Mouse (Mus musculus): ENCODE results near the gene Ikbkg. TPM values are rescaled to one million over a fixed set of nuclear protein-coding genes. Genes with fewer than 3 reads are reported as not detected.

Gene Ikbkg
- polyA plus RNA-seq (2015; fragmentation: Nextera tagmentation; extraction: Ambion mirVana), result 9.5 and 9.7 TPM in 2 replicates

DNA sequence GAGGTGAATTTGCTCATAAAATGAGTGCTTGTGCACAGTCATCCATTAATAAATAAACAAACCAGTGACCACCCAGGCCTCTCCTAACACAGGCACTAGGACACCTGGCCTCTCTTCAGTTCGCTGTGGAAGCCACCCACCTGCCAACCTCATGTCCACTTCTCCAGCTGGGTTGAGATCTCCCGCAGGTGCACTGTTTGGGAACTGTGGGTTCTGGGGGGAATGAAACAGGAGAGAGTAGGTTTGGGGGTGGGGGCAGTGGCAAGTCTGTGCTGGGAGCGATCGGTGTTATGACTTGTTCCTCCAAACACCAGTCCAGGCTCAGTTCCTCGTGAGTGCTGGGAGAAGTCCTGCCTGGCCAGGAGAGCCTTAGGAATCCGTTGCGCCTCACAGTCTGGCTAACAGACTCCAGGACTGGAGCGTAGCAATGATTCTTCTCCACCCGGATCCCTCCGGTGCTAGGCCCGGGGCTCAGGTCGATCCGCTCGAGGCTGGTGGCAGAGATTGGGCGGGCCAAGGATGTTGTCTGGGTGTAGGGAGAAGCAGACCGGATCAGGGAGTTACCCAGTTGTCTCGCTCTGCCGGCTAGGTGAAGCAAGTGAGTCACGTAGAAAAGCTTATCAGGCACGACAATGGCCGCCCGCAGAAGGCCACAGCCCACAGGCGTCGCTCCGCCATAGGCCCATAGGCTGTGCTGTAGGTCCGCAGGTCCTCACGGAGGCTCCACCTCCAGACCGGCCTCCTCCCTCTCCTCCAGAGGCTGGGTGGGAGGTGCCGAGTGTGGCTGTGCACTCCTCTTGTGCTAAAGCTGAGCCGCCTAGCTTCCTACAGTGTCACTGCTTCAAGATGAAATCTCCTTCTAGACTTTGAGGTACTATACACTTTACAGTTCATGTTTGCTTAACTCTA lies at the start of gene Ikbkg, which contains the start of gene Fam3a:
TSS of gene Ikbkg (plus strand) at position 756 of the 909 bp plus-strand sequence.
TSS of gene Fam3a (minus strand) at position 738 of the 909 bp plus-strand sequence.

DNA sequence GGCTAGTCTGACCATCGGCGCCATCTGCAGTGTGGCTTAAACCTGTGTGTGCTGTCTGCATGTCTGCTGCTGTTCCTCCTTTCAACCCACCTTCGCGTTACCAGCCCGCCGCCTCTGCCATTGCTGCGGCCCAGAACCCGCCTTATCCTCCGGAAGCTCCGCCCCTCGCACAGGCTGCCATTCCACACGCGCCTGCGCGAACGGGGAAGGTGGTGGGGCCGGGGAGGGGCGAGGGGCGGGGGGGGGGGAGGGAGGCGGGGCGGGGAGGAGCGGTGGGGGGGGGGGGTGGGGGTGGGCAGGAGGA lies 39.7 kb upstream of the Ikbkg start, which contains the start of gene Lage3:
TSS of gene Lage3 (minus strand) at position 152 of the 304 bp plus-strand sequence.

DNA sequence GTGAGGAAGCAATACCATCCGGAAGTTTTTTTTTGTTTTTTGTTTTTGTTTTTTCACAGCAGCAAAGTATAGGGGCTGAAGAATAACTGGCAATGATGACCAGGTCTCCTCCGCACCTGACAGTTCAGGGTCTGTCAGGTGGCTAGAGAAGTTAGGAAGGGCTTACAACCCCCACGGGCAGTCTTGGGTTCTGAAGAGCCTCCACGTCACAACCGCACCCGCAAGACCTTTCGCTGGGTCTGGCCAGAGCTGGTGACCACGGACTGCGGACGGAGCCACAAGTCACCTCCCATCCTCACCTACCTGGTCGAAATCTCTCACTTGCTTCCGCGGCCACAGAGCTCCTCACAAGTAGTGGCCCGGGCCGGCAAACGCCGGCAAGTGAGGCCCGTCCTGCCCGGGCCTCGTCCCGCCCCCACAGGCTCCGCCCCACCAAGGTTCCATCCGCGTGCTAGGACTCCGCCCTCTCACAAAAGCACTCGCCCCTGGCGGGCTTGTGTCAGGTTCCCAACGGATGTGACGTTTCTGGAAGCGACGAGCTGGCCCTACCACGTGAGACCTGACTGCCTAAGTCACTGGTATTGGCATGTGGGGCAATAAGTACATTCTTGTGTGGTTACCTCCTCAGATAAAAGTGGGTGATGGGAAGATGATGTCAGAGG lies 20.1 kb upstream of the Ikbkg start, which contains the start of the genes Ubl4a and Slc10a3:
TSS of gene Ubl4a (minus strand) at position 331 of the 662 bp plus-strand sequence.
TSS of gene Slc10a3 (minus strand) at position 462 of the 662 bp plus-strand sequence.

DNA sequence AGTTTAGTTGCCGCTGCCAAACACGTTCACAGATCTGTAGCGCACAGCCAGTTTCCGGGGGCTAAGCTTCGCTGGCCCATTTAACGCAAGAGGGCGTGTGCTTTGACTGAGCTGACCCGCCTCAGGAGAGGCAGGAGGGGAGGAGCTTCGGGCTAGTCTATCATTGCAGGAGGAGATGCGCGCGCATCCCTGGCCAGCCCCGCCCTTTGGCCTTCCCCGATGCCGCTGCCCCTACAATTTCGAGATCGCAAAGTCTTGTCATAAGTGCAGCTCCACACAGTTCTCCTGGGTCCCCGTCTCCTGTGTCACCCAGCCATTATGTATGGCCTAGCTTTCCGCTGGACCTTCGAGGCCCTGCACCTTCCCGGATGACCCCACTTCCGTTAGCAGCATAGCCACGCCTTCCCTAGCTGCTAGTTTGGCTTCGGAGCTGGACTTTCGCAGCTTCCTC lies 35.8 kb downstream of the Ikbkg start, which contains the start of gene G6pdx:
TSS of gene G6pdx (minus strand) at position 369 of the 451 bp plus-strand sequence.

DNA sequence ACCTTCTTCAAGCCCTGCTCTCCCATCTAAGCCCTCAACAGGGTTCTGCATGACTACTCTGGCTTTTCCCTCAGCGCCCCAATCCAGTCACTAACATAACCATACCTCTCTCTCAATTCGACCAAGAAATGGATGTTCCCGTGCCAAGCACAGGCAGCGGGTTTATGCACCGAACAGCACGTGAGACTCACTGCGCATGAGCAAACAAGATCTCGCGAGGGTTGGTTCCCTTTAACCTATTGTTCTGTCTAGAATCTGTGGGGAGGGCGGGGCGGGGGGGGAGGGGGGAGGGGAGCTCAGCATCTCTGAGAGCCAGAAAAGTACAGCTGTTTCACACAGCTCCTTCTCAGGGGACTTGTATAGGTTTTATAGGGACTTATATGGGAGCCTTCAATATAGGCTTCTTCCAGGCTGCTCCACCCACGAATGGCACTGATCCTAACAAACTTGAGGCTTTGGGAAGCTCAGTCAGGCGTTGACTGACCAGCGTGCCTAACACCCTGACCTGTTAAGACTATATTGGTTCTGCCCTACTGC lies 88.3 kb downstream of the Ikbkg start, which contains the start of gene Gm6880:
TSS of gene Gm6880 (minus strand) at position 51 of the 537 bp plus-strand sequence.

Other genes with a start within 250 kb of the Ikbkg start
- gene Tex28, start 225.5 kb upstream of the Ikbkg start, polyA plus RNA-seq (2015; fragmentation: Nextera tagmentation; extraction: Ambion mirVana), result not detected in 2 replicates
- gene Tktl1, start 216.0 kb upstream of the Ikbkg start, polyA plus RNA-seq (2015; fragmentation: Nextera tagmentation; extraction: Ambion mirVana), result 0.06 and 0.11 TPM in 2 replicates
- gene Flna, start 143.5 kb upstream of the Ikbkg start, polyA plus RNA-seq (2015; fragmentation: Nextera tagmentation; extraction: Ambion mirVana), result 43.8 and 61.0 TPM in 2 replicates
- gene Emd, start 138.6 kb upstream of the Ikbkg start, polyA plus RNA-seq (2015; fragmentation: Nextera tagmentation; extraction: Ambion mirVana), result 14.8 and 19.3 TPM in 2 replicates
- gene Rpl10, start 122.5 kb upstream of the Ikbkg start, polyA plus RNA-seq (2015; fragmentation: Nextera tagmentation; extraction: Ambion mirVana), result 381 and 413 TPM in 2 replicates
- 71.7 and 76.5 TPM in 2 replicates for gene Taz, start 111.4 kb upstream of the Ikbkg start, polyA plus RNA-seq (2015; fragmentation: Nextera tagmentation; extraction: Ambion mirVana)
- gene Dnase1l1, start 111.0 kb upstream of the Ikbkg start, polyA plus RNA-seq (2015; fragmentation: Nextera tagmentation; extraction: Ambion mirVana), result 4.8 and 6.5 TPM in 2 replicates
- gene Atp6ap1, start 96.2 kb upstream of the Ikbkg start, polyA plus RNA-seq (2015; fragmentation: Nextera tagmentation; extraction: Ambion mirVana), result 288 and 316 TPM in 2 replicates
- 703 and 737 TPM in 2 replicates for gene Gdi1, start 88.3 kb upstream of the Ikbkg start, polyA plus RNA-seq (2015; fragmentation: Nextera tagmentation; extraction: Ambion mirVana)
- 50.7 and 58.8 TPM in 2 replicates for gene Fam50a, start 80.3 kb upstream of the Ikbkg start, polyA plus RNA-seq (2015; fragmentation: Nextera tagmentation; extraction: Ambion mirVana)
- 17.0 and 25.9 TPM in 2 replicates for gene Plxna3, start 64.2 kb upstream of the Ikbkg start, polyA plus RNA-seq (2015; fragmentation: Nextera tagmentation; extraction: Ambion mirVana)
- 84.2 and 99.7 TPM in 2 replicates for gene Lage3, start 39.7 kb upstream of the Ikbkg start, polyA plus RNA-seq (2015; fragmentation: Nextera tagmentation; extraction: Ambion mirVana)
- 62.6 and 63.8 TPM in 2 replicates for gene Ubl4a, start 20.1 kb upstream of the Ikbkg start, polyA plus RNA-seq (2015; fragmentation: Nextera tagmentation; extraction: Ambion mirVana)
- gene Slc10a3, start 19.9 kb upstream of the Ikbkg start, polyA plus RNA-seq (2015; fragmentation: Nextera tagmentation; extraction: Ambion mirVana), result 7.3 TPM in 2 replicates
- 29.6 and 32.1 TPM in 2 replicates for gene Fam3a, start within 50 bp of the Ikbkg start, polyA plus RNA-seq (2015; fragmentation: Nextera tagmentation; extraction: Ambion mirVana)
- gene G6pdx, start 35.9 kb downstream of the Ikbkg start, polyA plus RNA-seq (2015; fragmentation: Nextera tagmentation; extraction: Ambion mirVana), result 38.9 and 41.4 TPM in 2 replicates
- gene Gm6880, start 88.1 kb downstream of the Ikbkg start, polyA plus RNA-seq (2015; fragmentation: Nextera tagmentation; extraction: Ambion mirVana), result not detected in 2 replicates
- gene Olfr1326-ps1, start 181.6 kb downstream of the Ikbkg start, polyA plus RNA-seq (2015; fragmentation: Nextera tagmentation; extraction: Ambion mirVana), result not detected in 2 replicates
- not detected in 2 replicates for gene Olfr1325, start 199.4 kb downstream of the Ikbkg start, polyA plus RNA-seq (2015; fragmentation: Nextera tagmentation; extraction: Ambion mirVana)